Mouse (Mus musculus) limb, embryonic 13.5 days (tissue): ENCODE data around the gene Gm4969. TPM values are rescaled to one million over a fixed set of nuclear protein-coding genes. Genes with fewer than 3 reads are reported as not detected.
A peak's percentile ranks its signal among the peaks of the same experiment; 100 is the strongest.

Source experiments
- ATAC-seq: fragments of 200-750 bp; cut with Nextera tagmentation; 2 replicates; pipeline ENCODE4 v1.8.0; 2017; ENCODE audit warnings: low read depth, moderate number of reproducible peaks, moderate TSS enrichment; ENCODE audit not compliant: low FRiP score
- H3K27ac ChIP-seq: fragments of 300-500 bp; sonication (generic); 2 replicates; pipeline ENCODE4 v1.5.1; 2015; ENCODE audit warnings: inconsistent platforms, mild to moderate bottlenecking, moderate library complexity
- H3K27me3 ChIP-seq: fragments of 300-500 bp; sonication (generic); 2 replicates; pipeline ENCODE4 v1.6.1; 2015; ENCODE audit warnings: mild to moderate bottlenecking, inconsistent platforms
- H3K36me3 ChIP-seq: fragments of 300-500 bp; sonication (generic); 2 replicates; pipeline ENCODE4 v1.6.1; 2015; ENCODE audit warnings: inconsistent platforms, mild to moderate bottlenecking, moderate library complexity
- H3K4me1 ChIP-seq: fragments of 300-500 bp; sonication (generic); 2 replicates; pipeline ENCODE4 v1.6.1; 2015; ENCODE audit warnings: inconsistent platforms
- H3K4me2 ChIP-seq: fragments of 300-500 bp; sonication (generic); replicated peaks from 2 replicates; pipeline ENCODE4 v1.6.1; 2015; ENCODE audit warnings: inconsistent platforms, mild to moderate bottlenecking, moderate library complexity
- H3K4me3 ChIP-seq: fragments of 300-500 bp; sonication (generic); 2 replicates; pipeline ENCODE4 v1.5.1; 2015; ENCODE audit warnings: moderate library complexity, mild to moderate bottlenecking, inconsistent platforms
- H3K9ac ChIP-seq: fragments of 300-500 bp; sonication (generic); 2 replicates; pipeline ENCODE4 v1.6.1; 2015; ENCODE audit warnings: mild to moderate bottlenecking, inconsistent platforms
- H3K9me3 ChIP-seq: fragments of 300-500 bp; sonication (generic); 2 replicates; pipeline ENCODE4 v1.6.1; 2016; ENCODE audit warnings: inconsistent platforms
- WGBS: fragments of 180-500 bp; shearing (Covaris S2); methylation state at CpG from one replicate; pipeline ENCODE4 v1.1.7; 2015; 5-methylcytosine and 5-hydroxymethylcytosine counted together
- polyA plus RNA-seq: library from polyadenylated mRNA; unstranded; fragments of >200 nt; fragmentation: Nextera tagmentation; extraction: Ambion mirVana; gene quantifications from 2 replicates; pipeline ENCODE4 v1.2.1, GENCODE M21; 2015

The Gm4969 gene
- polyA plus RNA-seq, 1 experiment from 2014 or later, result 4.3 TPM

- WGBS, result 67% methylated on average over 1 of the region's 1 CpGs
- no peak overlapping the region for H3K4me2 ChIP-seq
- H3K9me3 ChIP-seq, result peaks cover 12% of the 10 kb centered on the region
- no peaks in the 10 kb centered on the region for H3K27me3 ChIP-seq
- no peak overlapping the region for H3K27ac ChIP-seq
- peaks cover 30% of the 10 kb centered on the region for H3K4me1 ChIP-seq
- no peak overlapping the region for H3K4me3 ChIP-seq
- no peak for ATAC-seq
- H3K36me3 ChIP-seq, result peaks cover 33% of the 10 kb centered on the region
- no peak overlapping the region for H3K9ac ChIP-seq
Observed at GRCm38 (mm10) chr7:19100290-19100689, 17.9 kb downstream of the Gm4969 start.

GRCm38 (mm10) chr7:19098811-19099210 is 19.4 kb downstream of the Gm4969 start:
- Histone ChIP-seq H3K27ac (no peak overlapping the region), H3K4me3 (no peak overlapping the region), H3K36me3 (peaks cover 33% of the 10 kb centered on the region), H3K9ac (no peak overlapping the region), H3K9me3 (peaks cover 12% of the 10 kb centered on the region), H3K4me2 (no peak overlapping the region), H3K27me3 (no peaks in the 10 kb centered on the region), H3K4me1 (peaks cover 30% of the 10 kb centered on the region)
- ATAC-seq, result no peak
- 64% methylated on average over 7 of the region's 7 CpGs for WGBS

- no peaks in the 10 kb centered on the region for H3K27me3 ChIP-seq
- peaks cover 7% of the 10 kb centered on the region for H3K9me3 ChIP-seq
- H3K27ac ChIP-seq, result no peak overlapping the region
- no peak overlapping the region for H3K9ac ChIP-seq
- H3K4me3 ChIP-seq, result no peak overlapping the region
- peaks cover 36% of the 10 kb centered on the region for H3K4me1 ChIP-seq
- H3K36me3 ChIP-seq, result peaks cover 32% of the 10 kb centered on the region
- H3K4me2 ChIP-seq, result peak overlapping the region; percentile 96; the same call in 1 of the 2 replicates
- ATAC-seq, result no peak
Observed at GRCm38 (mm10) chr7:19097863-19098262, 20.3 kb downstream of the Gm4969 start.

GRCm38 (mm10) chr7:19097217-19097616 is 21.0 kb downstream of the Gm4969 start:
- Histone ChIP-seq H3K9ac (peak overlapping the region; percentile 97; the same call in 1 of the 2 replicates), H3K4me2 (peak overlapping the region; percentile 96), H3K27me3 (no peaks in the 10 kb centered on the region), H3K4me3 (peak overlapping the region; percentile 14), H3K4me1 (peaks cover 43% of the 10 kb centered on the region), H3K9me3 (peaks cover under 1% of the 10 kb centered on the region; the same call in 1 of the 2 replicates), H3K27ac (no peak overlapping the region), H3K36me3 (peaks cover 29% of the 10 kb centered on the region)
- WGBS, result 60% methylated on average over 2 of the region's 2 CpGs
- ATAC-seq, result no peak

GRCm38 (mm10) chr7:19096421-19096976 is 21.7 kb downstream of the Gm4969 start:
- Histone ChIP-seq H3K9me3 (no peaks in the 10 kb centered on the region), H3K4me2 (peak overlapping the region; percentile 96), H3K4me3 (peak overlapping the region; percentile 88), H3K4me1 (peaks cover 50% of the 10 kb centered on the region), H3K36me3 (peaks cover 35% of the 10 kb centered on the region), H3K27me3 (peaks cover 6% of the 10 kb centered on the region), H3K9ac (peak overlapping the region; percentile 97), H3K27ac (peak overlapping the region; percentile 99)
- WGBS, result 33% methylated on average over 5 of the region's 5 CpGs
- ATAC-seq, result no peak

GRCm38 (mm10) chr7:19095751-19096110 is 22.4 kb downstream of the Gm4969 start:
- Histone ChIP-seq H3K36me3 (peaks cover 39% of the 10 kb centered on the region), H3K4me1 (peaks cover 51% of the 10 kb centered on the region), H3K27ac (peak overlapping the region; percentile 99), H3K27me3 (peaks cover 7% of the 10 kb centered on the region), H3K4me3 (peak overlapping the region; percentile 88), H3K9ac (peak overlapping the region; percentile 97), H3K4me2 (peak overlapping the region; percentile 96), H3K9me3 (no peaks in the 10 kb centered on the region)
- peak; percentile 17 for ATAC-seq
- under 1% methylated on average over 19 of the region's 19 CpGs for WGBS

- H3K27ac ChIP-seq, result peak overlapping the region; percentile 99
- peaks cover 7% of the 10 kb centered on the region for H3K27me3 ChIP-seq
- peak overlapping the region; percentile 96 for H3K4me2 ChIP-seq
- peak overlapping the region; percentile 97 for H3K9ac ChIP-seq
- ATAC-seq, result no peak
- H3K9me3 ChIP-seq, result no peaks in the 10 kb centered on the region
- peaks cover 51% of the 10 kb centered on the region for H3K4me1 ChIP-seq
- H3K4me3 ChIP-seq, result peak overlapping the region; percentile 88
- H3K36me3 ChIP-seq, result peaks cover 45% of the 10 kb centered on the region
- under 1% methylated on average over 87 of the region's 87 CpGs for WGBS
Observed at GRCm38 (mm10) chr7:19094826-19095750, 23.1 kb downstream of the Gm4969 start.

GRCm38 (mm10) chr7:19094471-19094825 is 23.7 kb downstream of the Gm4969 start, which contains the start of gene Six5:
TSS of gene Six5 (plus strand) at chr7:19094594.
- Histone ChIP-seq H3K4me2 (peak within 1 kb of the TSS; percentile 96), H3K36me3 (peaks cover 50% of the 10 kb centered on the region), H3K9me3 (no peaks in the 10 kb centered on the region), H3K9ac (peak within 1 kb of the TSS; percentile 97), H3K4me1 (peaks cover 51% of the 10 kb centered on the region), H3K27me3 (peaks cover 7% of the 10 kb centered on the region), H3K27ac (peak within 1 kb of the TSS; percentile 99), H3K4me3 (peak within 1 kb of the TSS; percentile 88)
- WGBS, result 0% methylated on average over 17 of the region's 36 CpGs
- no peak for ATAC-seq

GRCm38 (mm10) chr7:19093537-19094385 is 24.4 kb downstream of the Gm4969 start:
- Histone ChIP-seq H3K27ac (peak overlapping the region; percentile 99), H3K4me3 (peak overlapping the region; percentile 88), H3K36me3 (peaks cover 47% of the 10 kb centered on the region), H3K9ac (peak overlapping the region; percentile 97), H3K4me2 (peak overlapping the region; percentile 96), H3K9me3 (no peaks in the 10 kb centered on the region), H3K4me1 (peaks cover 50% of the 10 kb centered on the region), H3K27me3 (peaks cover 7% of the 10 kb centered on the region)
- peak; percentile 88 for ATAC-seq
- under 1% methylated on average over 45 of the region's 45 CpGs for WGBS

GRCm38 (mm10) chr7:19093174-19093521 is 25.0 kb downstream of the Gm4969 start:
- Histone ChIP-seq H3K27ac (peak overlapping the region; percentile 93), H3K4me3 (peak overlapping the region; percentile 88), H3K27me3 (peaks cover 7% of the 10 kb centered on the region), H3K9ac (peak overlapping the region; percentile 68), H3K9me3 (no peaks in the 10 kb centered on the region), H3K36me3 (peaks cover 48% of the 10 kb centered on the region), H3K4me2 (peak overlapping the region; percentile 96), H3K4me1 (peaks cover 45% of the 10 kb centered on the region)
- 1% methylated on average over 15 of the region's 15 CpGs for WGBS
- peak; percentile 32 for ATAC-seq

- H3K4me2 ChIP-seq, result peak overlapping the region; percentile 96
- H3K4me3 ChIP-seq, result peak overlapping the region; percentile 88
- peaks cover 7% of the 10 kb centered on the region for H3K27me3 ChIP-seq
- H3K27ac ChIP-seq, result peak overlapping the region; percentile 93
- H3K36me3 ChIP-seq, result peaks cover 48% of the 10 kb centered on the region
- peak; percentile 51 for ATAC-seq
- H3K9me3 ChIP-seq, result no peaks in the 10 kb centered on the region
- 3% methylated on average over 38 of the region's 38 CpGs for WGBS
- peaks cover 40% of the 10 kb centered on the region for H3K4me1 ChIP-seq
- peak overlapping the region; percentile 68 for H3K9ac ChIP-seq
Observed at GRCm38 (mm10) chr7:19092381-19093173, 25.6 kb downstream of the Gm4969 start.
